Mouse (Mus musculus) adrenal gland, adult (tissue): ENCODE results near the gene Srr.

Source experiments
- DNase-seq, 2 experiments: peaks; one replicate each; pipeline ENCODE4 v3.0.0; 2022 to 2023; ENCODE audit warnings: low spot score in 1 of 2; ENCODE audit not compliant: inconsistent age in 2 of 2

Gene Srr

GRCm38 (mm10) chr11:74866640-74867039, 59.1 kb downstream of the Srr start:
- peak in 1 of 2 experiments; percentile 70 for DNase-seq

- DNase-seq = no peak
Measured at GRCm38 (mm10) chr11:74865252-74865651, 60.5 kb downstream of the Srr start.

- no peak for DNase-seq
Measured at GRCm38 (mm10) chr11:74864421-74864820, 61.3 kb downstream of the Srr start.

GRCm38 (mm10) chr11:74863471-74863870, 62.3 kb downstream of the Srr start:
- DNase-seq = no peak

- DNase-seq = peak; percentile 47 to 69
Measured at GRCm38 (mm10) chr11:74862129-74862528, 63.6 kb downstream of the Srr start.

GRCm38 (mm10) chr11:74857756-74858155, 68.0 kb downstream of the Srr start:
- DNase-seq = no peak
